In the genomic region with DNA sequence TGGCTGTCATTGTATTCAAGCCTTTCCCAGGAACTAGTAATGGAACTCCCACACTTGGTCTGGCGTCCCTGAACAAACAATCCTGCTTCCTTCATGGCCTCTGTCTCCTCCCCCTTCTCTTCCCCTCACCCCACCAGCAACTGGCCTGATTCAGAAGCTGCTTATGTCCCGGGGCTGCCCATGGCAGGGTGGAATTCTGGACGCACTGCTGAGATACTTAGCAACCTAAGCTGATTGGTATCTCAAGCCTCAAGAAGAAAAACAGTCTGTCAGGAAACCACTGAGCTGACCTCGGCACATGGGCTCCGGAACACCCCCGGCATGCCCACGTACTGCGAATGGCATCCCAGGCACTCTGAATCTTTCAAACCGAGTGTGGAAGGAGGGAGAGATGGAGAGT, we compare ENCODE assay signal across 8 mouse cellular contexts. TPM values are rescaled to one million over a fixed set of nuclear protein-coding genes. Genes with fewer than 3 reads are reported as not detected.
A peak's percentile ranks its signal among the peaks of the same experiment; 100 is the strongest.
DNase-seq lines count a peak whose midpoint lies in the region; ATAC-seq lines count a peak whose summit lies in the region.

No protein-coding gene starts in this region.

- H3K4me1 ChIP-seq in heart, embryonic 12.5 days (replicated peaks): peaks cover 35% of the 10 kb centered on the region
- H3K4me1 ChIP-seq in neural tube, embryonic 14.5 days (ENCODE audit: control insufficient read depth, insufficient read depth, low read length): 0 out of 2 replicates have a peak, but pooled peaks cover 8% of the 10 kb centered on the region

- intact Hi-C loops in gastrocnemius, postnatal 36 days (cut with DNase I): no loop called here

- no peaks in the 10 kb centered on the region for H3K9me3 ChIP-seq in heart, embryonic 12.5 days (replicated peaks)
- H3K9me3 ChIP-seq in neural tube, embryonic 14.5 days (ENCODE audit: control insufficient read depth, low read length): no peaks in the 10 kb centered on the region

- no peaks in the 10 kb centered on the region for H3K27me3 ChIP-seq in heart, embryonic 12.5 days (replicated peaks)
- H3K27me3 ChIP-seq in neural tube, embryonic 14.5 days (ENCODE audit: control insufficient read depth, insufficient read depth, low read length): no peaks in the 10 kb centered on the region

- H3K9ac ChIP-seq in heart, embryonic 12.5 days: no peak overlapping the region
- no peak overlapping the region for H3K9ac ChIP-seq in neural tube, embryonic 14.5 days (replicated peaks; ENCODE audit: low read depth, low read length)

- ATAC-seq in heart, embryonic 12.5 days (ENCODE audit: insufficient number of reproducible peaks, low FRiP score): peak; percentile 80
- peak; percentile 30; the same call in 1 of the 2 replicates for ATAC-seq in neural tube, embryonic 14.5 days (ENCODE audit: low read depth)

- H3K27ac ChIP-seq in heart, embryonic 12.5 days (ENCODE audit: poor library complexity, severe bottlenecking): peak overlapping the region; percentile 81
- H3K27ac ChIP-seq in neural tube, embryonic 14.5 days (ENCODE audit: low read depth, low read length): no peak overlapping the region

- H3K4me2 ChIP-seq in heart, embryonic 12.5 days: peak overlapping the region; percentile 40
- H3K4me2 ChIP-seq in neural tube, embryonic 14.5 days (ENCODE audit: low read depth, low read length): no peak overlapping the region

- DNase-seq in ovary, postnatal 36 days (ENCODE audit: low spot score): peak; percentile 23
- DNase-seq in ovary, postnatal 10 days (ENCODE audit: low spot score): no peak
- peak; percentile 16 to 19 for DNase-seq in kidney, postnatal 36 days
- DNase-seq in natural killer cell, adult 2 months (ENCODE audit: low spot score in 2 of 2): no peak
- DNase-seq in cerebellum, postnatal 14 days: no peak
- DNase-seq in gastrocnemius, postnatal 36 days: no peak

- no peak overlapping the region for H3K4me3 ChIP-seq in heart, embryonic 12.5 days
- no peak overlapping the region for H3K4me3 ChIP-seq in neural tube, embryonic 14.5 days (ENCODE audit: low read depth, low read length)

- peaks cover 18% of the 10 kb centered on the region for H3K36me3 ChIP-seq in heart, embryonic 12.5 days
- H3K36me3 ChIP-seq in neural tube, embryonic 14.5 days (ENCODE audit: control insufficient read depth, insufficient read depth, low read length): no peaks in the 10 kb centered on the region

- WGBS in heart, embryonic 12.5 days: 23% methylated on average over 9 of the region's 9 CpGs
- WGBS in neural tube, embryonic 14.5 days: 43% methylated on average over 9 of the region's 9 CpGs

RNA-seq across cellular contexts. Expression of a gene that starts 7.8 kb away (rescaled TPM):
- polyA plus RNA-seq in heart, embryonic 12.5 days (2016; fragmentation: Nextera tagmentation; extraction: Ambion mirVana): 3.0 and 4.9 TPM in 2 replicates
- 13.1 and 13.8 TPM in 2 replicates for polyA plus RNA-seq in neural tube, embryonic 14.5 days (2014; fragmentation: Nextera tagmentation; extraction: Ambion mirVana)
- under 1 TPM; 0.32 to 0.43 TPM for total RNA-seq in gastrocnemius, postnatal 36 days (2021)

RNA-seq across cellular contexts. Expression of a gene that starts 20.2 kb away (rescaled TPM):
- 123 TPM in 2 replicates for polyA plus RNA-seq in heart, embryonic 12.5 days (2016; fragmentation: Nextera tagmentation; extraction: Ambion mirVana)
- 16.9 and 42.8 TPM in 2 replicates for polyA plus RNA-seq in neural tube, embryonic 14.5 days (2014; fragmentation: Nextera tagmentation; extraction: Ambion mirVana)
- 10 to 100 TPM; 59.7 to 60.9 TPM for total RNA-seq in gastrocnemius, postnatal 36 days (2021)

RNA-seq across cellular contexts. Expression of a gene that starts 53.9 kb away (rescaled TPM):
- 0.23 and 0.26 TPM in 2 replicates for polyA plus RNA-seq in heart, embryonic 12.5 days (2016; fragmentation: Nextera tagmentation; extraction: Ambion mirVana)
- polyA plus RNA-seq in neural tube, embryonic 14.5 days (2014; fragmentation: Nextera tagmentation; extraction: Ambion mirVana): 0.42 and 0.63 TPM in 2 replicates
- total RNA-seq in gastrocnemius, postnatal 36 days (2021): not detected

Comparison
In these comparisons a context has a peak if more than half of its experiments do, and no peak if none do; other contexts are left out.
1. DNase-seq: peak in ovary, postnatal 36 days (single experiment) and kidney, postnatal 36 days (2 of 2); none in ovary, postnatal 10 days (single experiment), natural killer cell, adult 2 months (0 of 2), cerebellum, postnatal 14 days (0 of 2) and gastrocnemius, postnatal 36 days (0 of 2).